Mouse (Mus musculus) lung, postnatal 0 days (tissue): ENCODE measurements at regions not wholly inside any gene's neighbourhood (a gene's known extent, or its start where the extent isn't known, plus 50 kb on each side); places are given as distances from the start of the nearest gene placed in this dataset.

Experiments
- ATAC-seq: fragments of 200-750 bp; cut with Nextera tagmentation; 2 replicates; pipeline ENCODE4 v1.8.0; 2017; ENCODE audit warnings: moderate library complexity
- DNase-seq: peaks from one replicate; pipeline ENCODE4 v3.0.0-alpha.2; 2016; ENCODE audit warnings: low spot score
- H3K27ac ChIP-seq: fragments of 300-500 bp; sonication (generic); 2 replicates; pipeline ENCODE4 v1.5.1; 2014; ENCODE audit warnings: antibody characterized with exemption, mild to moderate bottlenecking, low read length, mixed read lengths
- H3K27me3 ChIP-seq: fragments of 300-500 bp; sonication (generic); replicated peaks from 2 replicates; pipeline ENCODE4 v1.6.1; 2014; ENCODE audit warnings: low read length, mixed read lengths; ENCODE audit not compliant: insufficient read depth
- H3K36me3 ChIP-seq: fragments of 300-500 bp; sonication (generic); 2 replicates; pipeline ENCODE4 v1.6.1; 2014; ENCODE audit warnings: low read length, mixed read lengths; ENCODE audit not compliant: insufficient read depth
- H3K4me1 ChIP-seq: fragments of 300-500 bp; sonication (generic); 2 replicates; pipeline ENCODE4 v1.6.1; 2014; ENCODE audit warnings: antibody characterized with exemption, low read depth, low read length, mixed read lengths; ENCODE audit not compliant: insufficient read depth
- H3K4me2 ChIP-seq: fragments of 300-500 bp; sonication (generic); replicated peaks from 2 replicates; pipeline ENCODE4 v1.6.1; 2014; ENCODE audit warnings: low read depth, mild to moderate bottlenecking, low read length, moderate library complexity, mixed read lengths
- H3K4me3 ChIP-seq: fragments of 300-500 bp; sonication (generic); 2 replicates; pipeline ENCODE4 v1.5.1; 2014; ENCODE audit warnings: low read depth, low read length
- H3K9ac ChIP-seq: fragments of 300-500 bp; sonication (generic); replicated peaks from 2 replicates; pipeline ENCODE4 v1.6.1; 2014; ENCODE audit warnings: low read depth, mild to moderate bottlenecking
- H3K9me3 ChIP-seq: fragments of 300-500 bp; sonication (generic); 2 replicates; pipeline ENCODE4 v1.6.1; 2016; ENCODE audit warnings: low read length, mixed read lengths
- CTCF ChIP-seq: IDR thresholded peaks from 2 replicates; pipeline ENCODE4 v1.5.1; 2016; ENCODE audit warnings: antibody characterized with exemption, mild to moderate bottlenecking
- EP300 ChIP-seq: IDR thresholded peaks from 2 replicates; pipeline ENCODE4 v1.6.1; 2016; ENCODE audit warnings: antibody characterized with exemption, mild to moderate bottlenecking, control low read depth
- whole genome bisulfite sequencing: fragments of 180-500 bp; shearing (Covaris S2); extraction: QIAGEN DNeasy Blood & Tissue Kit; methylation state at CpG from one replicate; pipeline ENCODE4 v1.1.7; 2014; 5-methylcytosine and 5-hydroxymethylcytosine counted together

DNA sequence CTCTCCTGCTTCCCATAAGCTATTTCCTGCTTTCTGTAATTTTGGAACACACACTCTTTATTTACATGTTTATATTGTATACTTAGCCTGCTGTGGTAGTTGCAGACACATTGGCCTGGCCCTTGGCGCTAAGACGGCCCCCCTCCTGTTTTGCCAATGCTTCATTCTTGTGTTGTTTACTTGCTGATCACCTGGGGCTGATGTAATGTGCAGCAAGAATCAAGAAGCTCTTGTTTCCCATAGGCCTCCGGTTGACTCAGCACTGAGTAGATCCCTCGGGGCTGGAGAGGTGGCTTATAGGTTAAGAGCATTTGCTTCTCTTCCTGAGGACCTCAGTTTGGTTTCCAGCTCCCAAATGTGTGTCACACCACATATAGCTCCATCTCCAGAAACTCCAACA, 52.1 kb upstream of the Mvb12b start:
- H3K27me3 ChIP-seq, result no peaks in the 10 kb centered on the region
- H3K9me3 ChIP-seq, result no peaks in the 10 kb centered on the region
- DNase-seq (no peak), ATAC-seq (no peak)
- no peak overlapping the region for H3K4me2 ChIP-seq
- no peak overlapping the region for H3K9ac ChIP-seq
- TF ChIP-seq CTCF (no peak), EP300 (no peak)
- H3K4me3 ChIP-seq, result no peak overlapping the region
- H3K36me3 ChIP-seq, result no peaks in the 10 kb centered on the region
- no peak overlapping the region for H3K27ac ChIP-seq
- H3K4me1 ChIP-seq, result no peaks in the 10 kb centered on the region
- 77% methylated on average over 4 of the region's 4 CpGs for WGBS
